Mouse (Mus musculus): ENCODE data around the gene Grik3. TPM values are rescaled to one million over a fixed set of nuclear protein-coding genes. Genes with fewer than 3 reads are reported as not detected.

Gene Grik3
- total and polyA plus RNA-seq, 3 experiments = not detected

DNA sequence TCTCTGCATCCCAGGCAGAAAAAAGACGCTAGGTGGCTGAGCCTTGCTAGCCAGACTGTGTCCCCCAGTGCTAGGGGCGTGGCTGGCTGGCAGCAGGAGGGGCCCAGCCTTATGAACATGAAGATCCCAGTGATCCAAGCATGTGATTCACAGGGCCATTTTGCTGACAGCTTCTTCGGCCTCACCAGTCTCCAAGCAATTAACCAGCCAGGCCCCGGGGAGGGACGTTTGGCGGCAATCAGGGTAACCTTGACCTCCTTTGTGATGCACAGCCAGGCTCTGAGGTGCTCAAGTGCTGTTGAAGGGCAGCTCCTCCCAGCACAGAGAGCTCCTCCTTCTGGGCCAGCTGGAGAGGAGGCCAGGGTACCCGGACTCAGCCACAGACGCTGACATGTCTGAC lies 43.9 kb downstream of the Grik3 start:
- Histone ChIP-seq H3K27me3 (replicated peaks) (peaks cover 88% of the 10 kb centered on the region), H3K9ac (ENCODE audit: insufficient read depth, low read depth) (no peak overlapping the region), H3K36me3 (replicated peaks in 1 of 2; ENCODE audit: control insufficient read depth in 1 of 2, insufficient read depth in 1 of 2, low read length in 1 of 2) (no peaks in the 10 kb centered on the region), H3K9me3 (replicated peaks; ENCODE audit: low read length) (peaks cover 10% of the 10 kb centered on the region), H3K4me2 (ENCODE audit: insufficient read depth, low read depth, poor library complexity, severe bottlenecking) (no peak overlapping the region), H3K79me2 (replicated peaks; ENCODE audit: control insufficient read depth, extremely low read depth, insufficient read depth, poor library complexity, severe bottlenecking) (no peaks in the 10 kb centered on the region), H3K4me1 (ENCODE audit: control insufficient read depth in 1 of 2, insufficient read depth in 2 of 2) (peaks cover 11 to 12% of the 10 kb centered on the region in 2 experiments), H3K27ac (ENCODE audit: insufficient read depth, low read depth) (no peak overlapping the region), H3K4me3 (replicated peaks in 1 of 3; ENCODE audit: low read depth in 2 of 3, low read length in 2 of 3, poor library complexity in 1 of 3) (no peak overlapping the region)
- TF ChIP-seq USF2 (conservative IDR thresholded peaks at IDR 0.05; ENCODE audit: low read depth, low read length) (no peak), ETS1 (conservative IDR thresholded peaks at IDR 0.05; ENCODE audit: low read depth, low read length) (no peak), EP300 (IDR thresholded peaks at IDR 0.05; ENCODE audit: low read length) (no peak), JUN (IDR thresholded peaks at IDR 0.05; ENCODE audit: insufficient read depth, low read depth, low read length) (no peak)
- dilution Hi-C loops (cut with MboI; ENCODE audit: extremely low pct_ligation_motif_present, extremely low pct_unique_long_range_greater_than_20kb, low sequenced_read_pairs) = no loop called here
- in situ Hi-C loops (cut with MboI; ENCODE audit: low pct_ligation_motif_present, low pct_unique_long_range_greater_than_20kb, low sequenced_read_pairs) = no loop called here
- no peak for DNase-seq (ENCODE audit: extremely low read depth)

DNA sequence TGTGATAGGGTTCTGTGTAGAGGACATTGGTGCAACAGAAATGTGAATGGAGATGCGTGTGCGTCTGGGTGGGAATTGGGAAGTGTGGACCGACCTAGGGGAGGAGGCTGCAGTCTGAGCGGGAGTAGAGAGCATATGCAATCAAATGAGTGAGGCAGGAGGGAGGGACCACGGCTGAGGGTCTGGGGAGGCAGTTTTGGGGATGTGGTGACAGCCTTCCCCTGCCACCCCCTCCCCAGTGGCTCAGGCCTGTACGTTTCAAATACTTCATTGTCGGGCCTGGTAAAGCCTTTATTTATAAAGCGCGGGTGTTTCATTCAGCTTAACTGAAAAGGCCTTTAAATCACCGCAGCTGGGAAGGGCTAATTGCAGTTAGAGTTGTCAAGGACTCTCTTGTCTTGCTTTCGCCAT lies 44.5 kb downstream of the Grik3 start:
- H3K9me3 ChIP-seq (replicated peaks; ENCODE audit: low read length) = peaks cover 10% of the 10 kb centered on the region
- peaks cover 11 to 17% of the 10 kb centered on the region in 2 experiments for H3K4me1 ChIP-seq (ENCODE audit: control insufficient read depth in 1 of 2, insufficient read depth in 2 of 2)
- dilution Hi-C loops (cut with MboI; ENCODE audit: extremely low pct_ligation_motif_present, extremely low pct_unique_long_range_greater_than_20kb, low sequenced_read_pairs) = no loop called here
- no peaks in the 10 kb centered on the region for H3K36me3 ChIP-seq (replicated peaks in 1 of 2; ENCODE audit: control insufficient read depth in 1 of 2, insufficient read depth in 1 of 2, low read length in 1 of 2)
- TF ChIP-seq ZC3H11A (IDR thresholded peaks at IDR 0.05; ENCODE audit: low read depth, low read length) (no peak), MEF2A (IDR thresholded peaks at IDR 0.05; ENCODE audit: borderline replicate concordance, low read depth, low read length) (no peak), ZKSCAN1 (IDR thresholded peaks at IDR 0.05; ENCODE audit: borderline replicate concordance, low read depth, low read length) (no peak), USF1 (IDR thresholded peaks at IDR 0.05; ENCODE audit: low read depth, low read length) (no peak), IRF4 (IDR thresholded peaks at IDR 0.05; ENCODE audit: low read depth, low read length) (no peak), SIN3A (IDR thresholded peaks at IDR 0.05; ENCODE audit: low read length) (no peak), CHD1 (IDR thresholded peaks at IDR 0.05; ENCODE audit: low read depth, low read length) (no peak), MAX (IDR thresholded peaks at IDR 0.05; ENCODE audit: low read length) (no peak), PAX5 (IDR thresholded peaks at IDR 0.05; ENCODE audit: low read length) (no peak), MAZ (IDR thresholded peaks at IDR 0.05; ENCODE audit: low read depth, low read length) (no peak), EP300 (IDR thresholded peaks at IDR 0.05; ENCODE audit: low read length) (no peak), NRF1 (IDR thresholded peaks at IDR 0.05; ENCODE audit: low read depth, low read length) (no peak), CHD2 (IDR thresholded peaks at IDR 0.05; ENCODE audit: low read length) (no peak), RCOR1 (conservative IDR thresholded peaks at IDR 0.05; ENCODE audit: low read depth, low read length) (no peak), MXI1 (IDR thresholded peaks at IDR 0.05; ENCODE audit: low read depth, low read length) (no peak), JUN (IDR thresholded peaks at IDR 0.05; ENCODE audit: insufficient read depth, low read depth, low read length) (no peak), ZMIZ1 (IDR thresholded peaks at IDR 0.05; ENCODE audit: low read depth, low read length) (no peak), ZNF384 (IDR thresholded peaks at IDR 0.05; ENCODE audit: low read depth, low read length) (no peak)
- no peak overlapping the region for H3K4me3 ChIP-seq (replicated peaks in 1 of 3; ENCODE audit: low read depth in 2 of 3, low read length in 2 of 3, poor library complexity in 1 of 3)
- DNase-seq (ENCODE audit: extremely low read depth) = no peak
- no peak overlapping the region for H3K9ac ChIP-seq (ENCODE audit: insufficient read depth, low read depth)
- H3K79me2 ChIP-seq (replicated peaks; ENCODE audit: control insufficient read depth, extremely low read depth, insufficient read depth, poor library complexity, severe bottlenecking) = no peaks in the 10 kb centered on the region
- H3K27ac ChIP-seq (ENCODE audit: insufficient read depth, low read depth) = no peak overlapping the region
- H3K4me2 ChIP-seq (ENCODE audit: insufficient read depth, low read depth, poor library complexity, severe bottlenecking) = no peak overlapping the region
- in situ Hi-C loops (cut with MboI; ENCODE audit: low pct_ligation_motif_present, low pct_unique_long_range_greater_than_20kb, low sequenced_read_pairs) = no loop called here
- H3K27me3 ChIP-seq (replicated peaks) = peaks cover 83% of the 10 kb centered on the region

Measured in CH12.LX (cell line).